Mouse (Mus musculus) lung, postnatal 0 days (tissue): ENCODE measurements around the gene Xlr3c. TPM values are rescaled to one million over a fixed set of nuclear protein-coding genes. Genes with fewer than 3 reads are reported as not detected.
"Not testable (repeated sequence)": the region's sequence is repeated elsewhere in the genome, so short reads cannot be mapped to it uniquely, and the experiment has no call there.

Experiments
- ATAC-seq: fragments of 200-750 bp; cut with Nextera tagmentation; 2 replicates; pipeline ENCODE4 v1.8.0; 2017; ENCODE audit warnings: moderate library complexity
- DNase-seq: peaks from one replicate; pipeline ENCODE4 v3.0.0-alpha.2; 2016; ENCODE audit warnings: low spot score
- H3K27ac ChIP-seq: fragments of 300-500 bp; sonication (generic); 2 replicates; pipeline ENCODE4 v1.5.1; 2014; ENCODE audit warnings: antibody characterized with exemption, mild to moderate bottlenecking, low read length, mixed read lengths
- H3K27me3 ChIP-seq: fragments of 300-500 bp; sonication (generic); replicated peaks from 2 replicates; pipeline ENCODE4 v1.6.1; 2014; ENCODE audit warnings: low read length, mixed read lengths; ENCODE audit not compliant: insufficient read depth
- H3K36me3 ChIP-seq: fragments of 300-500 bp; sonication (generic); 2 replicates; pipeline ENCODE4 v1.6.1; 2014; ENCODE audit warnings: low read length, mixed read lengths; ENCODE audit not compliant: insufficient read depth
- H3K4me1 ChIP-seq: fragments of 300-500 bp; sonication (generic); 2 replicates; pipeline ENCODE4 v1.6.1; 2014; ENCODE audit warnings: antibody characterized with exemption, low read depth, low read length, mixed read lengths; ENCODE audit not compliant: insufficient read depth
- H3K4me2 ChIP-seq: fragments of 300-500 bp; sonication (generic); replicated peaks from 2 replicates; pipeline ENCODE4 v1.6.1; 2014; ENCODE audit warnings: low read depth, mild to moderate bottlenecking, low read length, moderate library complexity, mixed read lengths
- H3K4me3 ChIP-seq: fragments of 300-500 bp; sonication (generic); 2 replicates; pipeline ENCODE4 v1.5.1; 2014; ENCODE audit warnings: low read depth, low read length
- H3K9ac ChIP-seq: fragments of 300-500 bp; sonication (generic); replicated peaks from 2 replicates; pipeline ENCODE4 v1.6.1; 2014; ENCODE audit warnings: low read depth, mild to moderate bottlenecking
- H3K9me3 ChIP-seq: fragments of 300-500 bp; sonication (generic); 2 replicates; pipeline ENCODE4 v1.6.1; 2016; ENCODE audit warnings: low read length, mixed read lengths
- CTCF ChIP-seq: IDR thresholded peaks from 2 replicates; pipeline ENCODE4 v1.5.1; 2016; ENCODE audit warnings: antibody characterized with exemption, mild to moderate bottlenecking
- EP300 ChIP-seq: IDR thresholded peaks from 2 replicates; pipeline ENCODE4 v1.6.1; 2016; ENCODE audit warnings: antibody characterized with exemption, mild to moderate bottlenecking, control low read depth
- WGBS: fragments of 180-500 bp; shearing (Covaris S2); extraction: QIAGEN DNeasy Blood & Tissue Kit; methylation state at CpG from one replicate; pipeline ENCODE4 v1.1.7; 2014; 5-methylcytosine and 5-hydroxymethylcytosine counted together
- polyA plus RNA-seq: library from polyadenylated mRNA; unstranded; fragments of >200 nt; fragmentation: Nextera tagmentation; extraction: Ambion mirVana; gene quantifications from 2 replicates; pipeline ENCODE4 v1.2.1, GENCODE M21; 2015

Xlr3c gene
- polyA plus RNA-seq: not detected in 2 replicates

- H3K9me3 ChIP-seq, H3K4me2 ChIP-seq, DNase-seq, H3K36me3 ChIP-seq, H3K4me3 ChIP-seq, H3K4me1 ChIP-seq, H3K27ac ChIP-seq, H3K9ac ChIP-seq, ATAC-seq, H3K27me3 ChIP-seq: not testable (repeated sequence)
- WGBS: 92% methylated on average over 14 of the region's 14 CpGs
These were observed at the start of gene Xlr3c for GRCm38 (mm10) chrX:73265270-73265669. Gene Xlr3c, minus strand, starts transcription at chrX:73265390.

GRCm38 (mm10) chrX:73312522-73312921 is 47.3 kb upstream of the Xlr3c start:
- H3K4me1 ChIP-seq: no peaks in the 10 kb centered on the region
- 20% methylated on average over 3 of the region's 3 CpGs for WGBS
- H3K4me3 ChIP-seq: no peak overlapping the region
- DNase-seq: peak; percentile 22
- TF ChIP-seq EP300: no peak
- TF ChIP-seq CTCF: peak; percentile 68
- ATAC-seq: no peak
- no peak overlapping the region for H3K4me2 ChIP-seq
- no peaks in the 10 kb centered on the region for H3K36me3 ChIP-seq
- no peak overlapping the region for H3K27ac ChIP-seq
- H3K9ac ChIP-seq: no peak overlapping the region
- H3K9me3 ChIP-seq: no peaks in the 10 kb centered on the region
- no peaks in the 10 kb centered on the region for H3K27me3 ChIP-seq

GRCm38 (mm10) chrX:73295745-73296144 is 30.6 kb upstream of the Xlr3c start:
- H3K36me3 ChIP-seq, H3K9ac ChIP-seq, H3K4me1 ChIP-seq, ATAC-seq, H3K4me2 ChIP-seq, DNase-seq, H3K27me3 ChIP-seq, H3K4me3 ChIP-seq, H3K9me3 ChIP-seq, H3K27ac ChIP-seq: not testable (repeated sequence)
- 55% methylated on average over 5 of the region's 10 CpGs for WGBS

GRCm38 (mm10) chrX:73292876-73293275 is 27.7 kb upstream of the Xlr3c start, which contains the start of the genes Xlr5a and Xlr5c:
Gene Xlr5a, minus strand, starts transcription at chrX:73292976.
Gene Xlr5c, minus strand, starts transcription at chrX:73292976.
- not testable (repeated sequence) for H3K9ac ChIP-seq, H3K27me3 ChIP-seq, DNase-seq, H3K4me2 ChIP-seq, H3K4me1 ChIP-seq, ATAC-seq, H3K9me3 ChIP-seq, H3K36me3 ChIP-seq, H3K4me3 ChIP-seq, H3K27ac ChIP-seq
- WGBS: 91% methylated on average over 13 of the region's 17 CpGs

- 88% methylated on average over 1 of the region's 2 CpGs for WGBS
- H3K4me3 ChIP-seq, H3K9ac ChIP-seq, H3K9me3 ChIP-seq, H3K27me3 ChIP-seq, DNase-seq, ATAC-seq, H3K27ac ChIP-seq, H3K4me1 ChIP-seq, H3K36me3 ChIP-seq, H3K4me2 ChIP-seq: not testable (repeated sequence)
These were observed 2.8 kb downstream of the Xlr3c start for GRCm38 (mm10) chrX:73262428-73262827.

GRCm38 (mm10) chrX:73242821-73243325 is 22.3 kb downstream of the Xlr3c start, which contains the start of gene Xlr4c:
Gene Xlr4c, minus strand, starts transcription at chrX:73243130.
- not testable (repeated sequence) for H3K4me3 ChIP-seq, H3K27ac ChIP-seq, H3K9me3 ChIP-seq, H3K9ac ChIP-seq, DNase-seq, H3K27me3 ChIP-seq, H3K36me3 ChIP-seq, H3K4me2 ChIP-seq, H3K4me1 ChIP-seq, ATAC-seq
- 90% methylated on average over 11 of the region's 14 CpGs for WGBS

- no peak overlapping the region for H3K9ac ChIP-seq
- ATAC-seq: no peak
- no peaks in the 10 kb centered on the region for H3K4me1 ChIP-seq
- H3K4me2 ChIP-seq: peak overlapping the region; percentile 74
- 0 out of 2 replicates have a peak, but pooled peaks cover 2% of the 10 kb centered on the region for H3K27me3 ChIP-seq
- H3K27ac ChIP-seq: no peak overlapping the region
- no peaks in the 10 kb centered on the region for H3K9me3 ChIP-seq
- peak overlapping the region; percentile 52 for H3K4me3 ChIP-seq
- DNase-seq: peak; percentile 3
- no peak for TF ChIP-seq CTCF
- no peak for TF ChIP-seq EP300
- no peaks in the 10 kb centered on the region for H3K36me3 ChIP-seq
- WGBS: 27% methylated on average over 3 of the region's 3 CpGs
These were observed 35.9 kb downstream of the Xlr3c start for GRCm38 (mm10) chrX:73229288-73229687.
